Mouse (Mus musculus) myocyte (in vitro differentiated cells): Measurements from ENCODE around the gene Slc37a1.

Source experiments
- CEBPB ChIP-seq: IDR thresholded peaks from 2 replicates; pipeline ENCODE4 v1.6.1; 2011; ENCODE audit warnings: mild to moderate bottlenecking, moderate library complexity; ENCODE audit not compliant: poor library complexity, insufficient read depth, severe bottlenecking
- E2F4 ChIP-seq: IDR thresholded peaks from one replicate; pipeline ENCODE4 v1.6.1; 2011; ENCODE audit warnings: mild to moderate bottlenecking, control low read depth, moderate library complexity; ENCODE audit not compliant: insufficient read depth
- POLR2A ChIP-seq: IDR thresholded peaks from one replicate; pipeline ENCODE4 v1.6.1; 2011; ENCODE audit warnings: low read depth, mild to moderate bottlenecking, control low read depth, moderate library complexity; ENCODE audit not compliant: insufficient read length
- SRF ChIP-seq: IDR thresholded peaks from one replicate; pipeline ENCODE4 v1.6.1; 2011; ENCODE audit warnings: low read depth; ENCODE audit not compliant: control insufficient read depth, insufficient read length
- TCF3 ChIP-seq: IDR thresholded peaks from one replicate; pipeline ENCODE4 v1.6.1; 2011; ENCODE audit warnings: low read depth, control low read depth; ENCODE audit not compliant: insufficient read length
- USF1 ChIP-seq: IDR thresholded peaks from one replicate; pipeline ENCODE4 v1.6.1; 2011; ENCODE audit warnings: low read depth, mild to moderate bottlenecking, control low read depth, moderate library complexity

DNA sequence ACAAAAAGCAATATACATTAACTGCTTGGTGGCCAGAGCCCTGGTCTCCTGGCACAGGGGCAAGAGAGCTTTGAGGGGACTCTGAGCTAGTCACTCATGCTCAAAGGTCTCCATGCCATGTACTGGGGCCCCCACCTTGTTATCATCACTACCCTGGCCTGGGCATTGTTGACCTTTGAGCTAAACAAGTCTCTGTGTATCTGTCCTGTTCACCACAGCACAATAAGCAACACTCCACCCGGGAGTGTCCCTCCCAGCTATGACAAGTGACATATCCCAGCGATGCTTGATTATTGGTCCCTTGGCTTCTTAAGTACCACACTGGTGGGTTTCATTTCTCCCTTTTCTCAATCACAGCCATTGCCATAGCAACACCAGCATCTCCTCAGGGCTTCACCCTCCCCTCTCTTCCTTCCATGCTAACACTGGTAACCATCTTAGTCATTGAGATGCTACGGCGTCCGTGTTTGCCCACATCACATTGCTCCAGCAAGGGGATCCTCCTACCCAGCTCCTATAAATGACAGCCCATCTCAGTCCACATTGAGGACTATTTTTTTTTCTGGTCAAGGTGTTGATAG, 79.1 kb downstream of the Slc37a1 start:
- TF ChIP-seq POLR2A = no peak
- no peak for TF ChIP-seq USF1
- no peak for TF ChIP-seq SRF
- no peak for TF ChIP-seq CEBPB
- no peak for TF ChIP-seq E2F4
- TF ChIP-seq TCF3 = no peak
